Mouse (Mus musculus) E14TG2a.4 (cell line): Measurements from ENCODE around the gene Klhl2.

ENCODE experiments used
- H3K27me3 ChIP-seq: 2 replicates; pipeline ENCODE4 v1.6.1; 2014; ENCODE audit warnings: low read length, control low read depth; ENCODE audit not compliant: insufficient read depth
- H3K36me3 ChIP-seq: 2 replicates; pipeline ENCODE4 v1.6.1; 2014; ENCODE audit warnings: low read length, control low read depth; ENCODE audit not compliant: insufficient read depth
- H3K4me1 ChIP-seq: replicated peaks from 2 replicates; pipeline ENCODE4 v1.6.1; 2014; ENCODE audit warnings: low read depth, low read length, control low read depth
- H3K4me3 ChIP-seq: replicated peaks from 2 replicates; pipeline ENCODE4 v1.5.1; 2014; ENCODE audit warnings: mild to moderate bottlenecking, low read length
- H3K9me3 ChIP-seq: 2 replicates; pipeline ENCODE4 v1.6.1; 2014; ENCODE audit warnings: low read length, control low read depth
- CTCF ChIP-seq: conservative IDR thresholded peaks from 2 replicates; pipeline ENCODE4 v1.5.1; 2014; ENCODE audit warnings: low read length
- NANOG ChIP-seq: IDR thresholded peaks from 2 replicates; pipeline ENCODE4 v1.6.1; 2014; ENCODE audit warnings: borderline replicate concordance, low read length, mixed read lengths
- POU5F1 ChIP-seq: IDR thresholded peaks from 2 replicates; pipeline ENCODE4 v1.6.1; 2014; ENCODE audit warnings: low read length, borderline replicate concordance

Gene Klhl2

GRCm38 (mm10) chr8:64769586-64769985, 80.2 kb downstream of the Klhl2 start:
- Histone ChIP-seq H3K4me3 (no peak overlapping the region), H3K27me3 (no peaks in the 10 kb centered on the region), H3K36me3 (peaks cover 23% of the 10 kb centered on the region), H3K9me3 (no peaks in the 10 kb centered on the region), H3K4me1 (peaks cover 15% of the 10 kb centered on the region)
- TF ChIP-seq CTCF (no peak), POU5F1 (no peak), NANOG (no peak; the same call in 1 of the 2 replicates)

DNA sequence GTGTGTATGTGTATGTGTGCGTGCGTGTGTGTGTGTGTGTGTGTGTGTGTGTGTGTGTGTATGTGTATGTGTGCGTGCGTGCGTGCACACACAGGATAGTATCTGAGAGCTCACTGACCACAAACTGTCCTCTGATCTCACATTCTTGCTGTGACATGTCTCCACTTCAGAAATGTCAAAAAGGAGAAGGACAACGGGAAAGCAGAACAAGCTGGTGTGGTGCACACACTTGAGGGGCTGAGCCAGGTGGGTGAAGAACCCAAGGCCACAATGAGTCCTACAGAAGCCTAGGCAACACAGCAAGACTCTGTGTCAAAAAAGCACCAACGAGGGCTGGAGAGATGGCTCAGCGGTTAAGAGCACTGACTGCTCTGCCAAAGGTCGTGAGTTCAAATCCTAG, 81.2 kb downstream of the Klhl2 start:
- H3K9me3 ChIP-seq, result no peaks in the 10 kb centered on the region
- H3K4me1 ChIP-seq, result peaks cover 15% of the 10 kb centered on the region

GRCm38 (mm10) chr8:64767047-64767446, 82.8 kb downstream of the Klhl2 start:
- Histone ChIP-seq H3K4me1 (peaks cover 15% of the 10 kb centered on the region), H3K4me3 (no peak overlapping the region), H3K9me3 (no peaks in the 10 kb centered on the region), H3K36me3 (peaks cover 27% of the 10 kb centered on the region), H3K27me3 (no peaks in the 10 kb centered on the region)
- TF ChIP-seq NANOG, result no peak
- TF ChIP-seq POU5F1, result no peak
- no peak for TF ChIP-seq CTCF

More for the DNA sequence above, 81.2 kb downstream of the Klhl2 start:
- Histone ChIP-seq H3K4me3 (no peak overlapping the region), H3K27me3 (no peaks in the 10 kb centered on the region), H3K36me3 (peaks cover 23% of the 10 kb centered on the region)
- TF ChIP-seq NANOG (no peak), POU5F1 (no peak), CTCF (no peak)

DNA sequence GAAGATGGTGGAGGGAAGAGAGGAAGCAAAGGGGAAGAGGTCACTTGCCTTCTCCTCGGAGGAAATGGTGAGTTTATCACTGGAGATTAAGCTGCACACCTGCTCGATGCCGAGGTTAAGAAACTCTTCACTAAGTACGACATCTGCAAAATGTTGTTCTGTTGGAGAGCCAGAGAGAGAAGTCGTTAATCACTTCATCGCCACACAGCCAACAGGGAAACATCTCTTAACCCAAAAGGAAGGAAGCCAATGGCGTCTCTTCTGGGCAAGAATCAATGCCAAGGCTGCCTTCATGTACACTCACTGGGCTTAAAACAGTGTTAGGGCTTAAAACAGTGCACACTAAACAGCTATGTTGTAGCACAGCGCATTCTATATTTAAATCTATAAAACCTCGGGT, 85.7 kb downstream of the Klhl2 start:
- H3K27me3 ChIP-seq, result no peaks in the 10 kb centered on the region
- no peak for TF ChIP-seq CTCF
- TF ChIP-seq POU5F1, result no peak
- no peak for TF ChIP-seq NANOG
- peaks cover 28% of the 10 kb centered on the region for H3K36me3 ChIP-seq
- H3K4me1 ChIP-seq, result peaks cover 7% of the 10 kb centered on the region; the same call in 1 of the 2 replicates
- H3K4me3 ChIP-seq, result no peak overlapping the region
- no peaks in the 10 kb centered on the region for H3K9me3 ChIP-seq

DNA sequence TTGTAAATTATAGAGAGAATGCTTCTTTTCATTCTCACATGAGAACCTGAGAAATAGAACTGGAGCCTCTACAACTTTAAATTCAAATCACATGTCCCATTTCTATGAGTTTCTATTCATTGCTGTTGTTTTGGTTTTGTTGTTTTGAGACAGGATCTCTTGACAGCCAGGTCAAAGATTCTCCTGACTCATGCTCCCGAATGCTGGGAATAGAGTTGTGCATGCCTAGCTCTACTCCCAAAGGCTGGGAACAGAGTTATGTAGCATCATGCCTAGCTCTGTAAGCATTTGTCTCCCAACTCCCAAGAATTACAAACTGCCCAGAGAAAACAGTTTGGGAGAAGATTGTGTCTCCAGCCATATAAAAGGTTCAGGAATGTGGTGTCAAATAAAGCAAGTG, 87.1 kb downstream of the Klhl2 start:
- TF ChIP-seq POU5F1 (no peak), NANOG (no peak), CTCF (no peak)
- Histone ChIP-seq H3K4me1 (peaks cover 14% of the 10 kb centered on the region), H3K27me3 (no peaks in the 10 kb centered on the region), H3K9me3 (no peaks in the 10 kb centered on the region), H3K4me3 (no peak overlapping the region), H3K36me3 (peaks cover 29% of the 10 kb centered on the region)

DNA sequence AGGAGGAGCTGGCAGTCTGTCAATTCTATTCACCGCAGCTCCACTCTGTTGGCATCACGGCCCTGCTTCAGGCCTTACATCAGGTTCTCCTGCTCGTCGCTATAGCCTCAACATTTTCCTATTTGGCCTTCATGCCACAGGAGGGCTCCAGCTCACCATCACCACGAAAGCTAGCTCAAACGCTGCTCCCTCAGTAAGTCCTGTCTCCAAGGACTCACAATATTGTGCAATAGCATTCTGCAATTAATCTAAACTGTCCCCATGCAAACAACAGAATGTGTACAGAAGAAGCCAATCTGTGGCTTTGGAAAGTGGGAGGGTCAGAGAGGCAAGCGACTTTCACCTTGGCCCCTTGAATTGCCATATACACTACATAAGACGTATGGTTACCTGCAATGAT, 88.4 kb downstream of the Klhl2 start:
- no peak for TF ChIP-seq NANOG
- no peak for TF ChIP-seq POU5F1
- TF ChIP-seq CTCF, result no peak
- H3K4me3 ChIP-seq, result no peak overlapping the region

DNA sequence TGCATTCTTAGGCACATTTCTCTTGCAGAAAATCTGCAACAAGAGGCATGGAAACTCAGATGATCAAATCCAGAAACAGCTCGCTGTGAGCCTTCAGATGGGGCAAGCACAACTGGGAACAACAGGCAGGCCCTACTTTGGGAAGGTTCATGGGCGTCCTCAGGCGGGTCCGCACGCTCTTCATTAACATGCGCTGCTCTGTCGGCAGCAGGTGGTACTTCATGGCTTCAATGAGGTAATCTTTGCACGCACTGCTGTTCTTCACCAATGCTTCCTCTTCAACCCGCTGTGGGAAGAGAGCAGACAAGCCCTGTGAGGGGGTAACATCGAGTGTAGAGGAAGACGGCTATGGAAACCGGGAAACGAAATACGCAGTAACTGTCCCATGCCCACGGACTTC, 91.9 kb downstream of the Klhl2 start:
- H3K4me1 ChIP-seq, result peaks cover 15% of the 10 kb centered on the region
- H3K9me3 ChIP-seq, result no peaks in the 10 kb centered on the region
- H3K4me3 ChIP-seq, result peak overlapping the region; percentile 48; the same call in 1 of the 2 replicates
- TF ChIP-seq CTCF (peak; percentile 39; the same call in 1 of the 2 replicates), NANOG (no peak)
- peaks cover 56% of the 10 kb centered on the region for H3K36me3 ChIP-seq
- H3K27me3 ChIP-seq, result no peaks in the 10 kb centered on the region

More for the DNA sequence above, 88.4 kb downstream of the Klhl2 start:
- peaks cover 31% of the 10 kb centered on the region for H3K36me3 ChIP-seq
- H3K9me3 ChIP-seq, result no peaks in the 10 kb centered on the region
- no peaks in the 10 kb centered on the region for H3K27me3 ChIP-seq
- peaks cover 15% of the 10 kb centered on the region for H3K4me1 ChIP-seq

DNA sequence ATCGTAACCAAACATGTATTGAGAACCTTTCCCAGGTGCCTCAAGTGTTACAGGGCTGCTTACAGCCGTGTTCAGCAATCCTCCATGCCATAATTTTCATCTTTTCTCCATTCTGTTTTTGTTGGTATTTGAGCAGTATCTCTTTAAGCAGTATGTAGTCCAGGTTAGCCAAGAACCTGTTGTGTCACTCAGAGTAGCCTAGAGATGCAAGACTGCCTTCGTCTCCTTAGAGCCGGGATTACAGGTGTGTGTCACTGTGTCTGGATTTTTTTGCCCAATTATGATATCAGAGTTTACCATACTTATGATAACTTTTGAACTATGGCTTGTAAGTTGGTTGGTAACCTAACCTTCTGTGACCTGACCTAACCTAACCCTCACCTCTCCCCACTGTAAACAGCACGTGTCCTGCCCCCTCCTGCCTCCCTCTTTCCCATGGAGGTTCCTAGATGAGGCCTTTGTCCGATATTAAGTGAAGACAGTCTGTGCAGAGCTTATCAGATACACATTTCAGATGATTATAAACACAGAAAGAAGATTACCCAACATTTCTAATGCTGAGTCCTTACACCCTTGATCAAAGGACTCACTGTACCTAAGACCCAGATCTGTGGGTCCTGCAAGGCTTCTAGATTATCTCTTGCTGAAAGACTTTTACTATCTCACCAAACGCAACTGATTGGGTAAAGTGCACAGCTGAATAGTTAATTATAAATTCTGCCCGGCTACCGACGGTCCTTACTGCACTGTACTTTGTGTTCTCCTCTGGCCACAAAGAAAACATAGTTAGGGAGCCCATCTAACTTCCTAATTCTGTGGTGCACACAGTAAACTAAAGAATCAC, 103.4 kb downstream of the Klhl2 start:
- H3K36me3 ChIP-seq, result peaks cover 37% of the 10 kb centered on the region
- H3K27me3 ChIP-seq, result no peaks in the 10 kb centered on the region
- no peaks in the 10 kb centered on the region for H3K4me1 ChIP-seq
- no peak for TF ChIP-seq POU5F1
- no peak for TF ChIP-seq NANOG
- H3K9me3 ChIP-seq, result no peaks in the 10 kb centered on the region
- no peak overlapping the region for H3K4me3 ChIP-seq
